Mouse (Mus musculus) neural tube, embryonic 15.5 days (tissue): ENCODE data around the gene Ahnak. TPM values are rescaled to one million over a fixed set of nuclear protein-coding genes. Genes with fewer than 3 reads are reported as not detected.
"Not testable (repeated sequence)": the region's sequence is repeated elsewhere in the genome, so short reads cannot be mapped to it uniquely, and the experiment has no call there.

ENCODE experiments used
- ATAC-seq: fragments of 200-750 bp; cut with Nextera tagmentation; 2 replicates; pipeline ENCODE4 v1.8.0; 2017; ENCODE audit warnings: mild to moderate bottlenecking, moderate TSS enrichment, moderate library complexity; ENCODE audit not compliant: low FRiP score
- H3K27ac ChIP-seq: fragments of 300-500 bp; sonication (generic); replicated peaks from 2 replicates; pipeline ENCODE4 v1.5.1; 2015; ENCODE audit warnings: mild to moderate bottlenecking, inconsistent platforms
- H3K27me3 ChIP-seq: fragments of 300-500 bp; sonication (generic); replicated peaks from 2 replicates; pipeline ENCODE4 v1.6.1; 2015; ENCODE audit warnings: inconsistent platforms
- H3K36me3 ChIP-seq: fragments of 300-500 bp; sonication (generic); 2 replicates; pipeline ENCODE4 v1.6.1; 2015; ENCODE audit warnings: inconsistent platforms
- H3K4me1 ChIP-seq: fragments of 300-500 bp; sonication (generic); 2 replicates; pipeline ENCODE4 v1.6.1; 2015; ENCODE audit warnings: inconsistent platforms
- H3K4me2 ChIP-seq: fragments of 300-500 bp; sonication (generic); 2 replicates; pipeline ENCODE4 v1.6.1; 2015; ENCODE audit warnings: inconsistent platforms, mild to moderate bottlenecking, moderate library complexity
- H3K4me3 ChIP-seq: fragments of 300-500 bp; sonication (generic); replicated peaks from 2 replicates; pipeline ENCODE4 v1.5.1; 2015; ENCODE audit warnings: mild to moderate bottlenecking, inconsistent platforms
- H3K9ac ChIP-seq: fragments of 300-500 bp; sonication (generic); replicated peaks from 2 replicates; pipeline ENCODE4 v1.6.1; 2015; ENCODE audit warnings: mild to moderate bottlenecking, inconsistent platforms
- H3K9me3 ChIP-seq: fragments of 300-500 bp; sonication (generic); replicated peaks from 2 replicates; pipeline ENCODE4 v1.6.1; 2016; ENCODE audit warnings: inconsistent platforms
- WGBS: fragments of 180-500 bp; shearing (Covaris S2); methylation state at CpG from one replicate; pipeline ENCODE4 v1.1.7; 2015; ENCODE audit warnings: mixed read lengths; 5-methylcytosine and 5-hydroxymethylcytosine counted together
- polyA plus RNA-seq: library from polyadenylated mRNA; unstranded; fragments of >200 nt; fragmentation: Nextera tagmentation; extraction: Ambion mirVana; gene quantifications from 2 replicates; pipeline ENCODE4 v1.2.1, GENCODE M21; 2015

Ahnak gene
- polyA plus RNA-seq, 1 experiment from 2014 or later = 4.4 TPM

- H3K9me3 ChIP-seq = no peaks in the 10 kb centered on the region
Observed at GRCm38 (mm10) chr19:9050294-9051229, 61.5 kb downstream of the Ahnak start.

GRCm38 (mm10) chr19:9051985-9052384, 62.9 kb downstream of the Ahnak start:
- H3K4me3 ChIP-seq, H3K27me3 ChIP-seq, H3K36me3 ChIP-seq, H3K27ac ChIP-seq, H3K9ac ChIP-seq, H3K9me3 ChIP-seq, H3K4me1 ChIP-seq, ATAC-seq, H3K4me2 ChIP-seq: not testable (repeated sequence)
- 91% methylated on average over 4 of the region's 4 CpGs for WGBS

More at GRCm38 (mm10) chr19:9050294-9051229, 61.5 kb downstream of the Ahnak start:
- no peak for ATAC-seq
- Histone ChIP-seq H3K27ac (no peak overlapping the region), H3K4me3 (no peak overlapping the region), H3K4me1 (no peaks in the 10 kb centered on the region), H3K9ac (no peak overlapping the region), H3K36me3 (no peaks in the 10 kb centered on the region), H3K27me3 (no peaks in the 10 kb centered on the region), H3K4me2 (no peak overlapping the region)
- WGBS = 84% methylated on average over 9 of the region's 9 CpGs

- Histone ChIP-seq H3K4me3 (no peak overlapping the region), H3K9me3 (no peaks in the 10 kb centered on the region), H3K27ac (no peak overlapping the region), H3K9ac (no peak overlapping the region), H3K4me2 (no peak overlapping the region), H3K36me3 (no peaks in the 10 kb centered on the region), H3K27me3 (no peaks in the 10 kb centered on the region), H3K4me1 (no peaks in the 10 kb centered on the region)
- no peak for ATAC-seq
- 68% methylated on average over 6 of the region's 6 CpGs for WGBS
Observed at GRCm38 (mm10) chr19:9052803-9053431, 63.8 kb downstream of the Ahnak start.

DNA sequence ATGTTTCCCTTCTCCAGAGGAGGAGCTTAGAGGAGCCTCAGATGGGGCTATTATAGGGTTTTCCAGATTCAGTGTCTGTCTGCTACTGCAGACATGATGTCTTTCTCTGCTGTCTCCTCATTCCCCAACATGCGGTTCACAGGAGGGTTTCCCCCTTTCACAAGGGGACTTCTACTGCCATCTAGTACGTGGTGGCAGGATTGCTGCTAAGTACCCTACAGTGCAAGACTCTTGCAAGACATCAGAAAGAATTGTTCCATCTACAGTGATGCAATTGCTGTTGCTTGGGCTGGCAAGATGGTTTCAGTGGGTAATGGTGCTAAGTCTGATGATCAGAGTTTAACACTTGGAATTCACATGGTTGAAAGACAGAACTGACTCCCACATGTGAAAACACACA, 66.1 kb downstream of the Ahnak start:
- no peak for ATAC-seq
- H3K9ac ChIP-seq = no peak overlapping the region
- no peaks in the 10 kb centered on the region for H3K4me1 ChIP-seq
- H3K27me3 ChIP-seq = no peaks in the 10 kb centered on the region
- 38% methylated on average over 2 of the region's 2 CpGs for WGBS
- no peak overlapping the region for H3K4me2 ChIP-seq
- H3K4me3 ChIP-seq = no peak overlapping the region
- no peaks in the 10 kb centered on the region for H3K36me3 ChIP-seq
- no peak overlapping the region for H3K27ac ChIP-seq
- H3K9me3 ChIP-seq = no peaks in the 10 kb centered on the region

DNA sequence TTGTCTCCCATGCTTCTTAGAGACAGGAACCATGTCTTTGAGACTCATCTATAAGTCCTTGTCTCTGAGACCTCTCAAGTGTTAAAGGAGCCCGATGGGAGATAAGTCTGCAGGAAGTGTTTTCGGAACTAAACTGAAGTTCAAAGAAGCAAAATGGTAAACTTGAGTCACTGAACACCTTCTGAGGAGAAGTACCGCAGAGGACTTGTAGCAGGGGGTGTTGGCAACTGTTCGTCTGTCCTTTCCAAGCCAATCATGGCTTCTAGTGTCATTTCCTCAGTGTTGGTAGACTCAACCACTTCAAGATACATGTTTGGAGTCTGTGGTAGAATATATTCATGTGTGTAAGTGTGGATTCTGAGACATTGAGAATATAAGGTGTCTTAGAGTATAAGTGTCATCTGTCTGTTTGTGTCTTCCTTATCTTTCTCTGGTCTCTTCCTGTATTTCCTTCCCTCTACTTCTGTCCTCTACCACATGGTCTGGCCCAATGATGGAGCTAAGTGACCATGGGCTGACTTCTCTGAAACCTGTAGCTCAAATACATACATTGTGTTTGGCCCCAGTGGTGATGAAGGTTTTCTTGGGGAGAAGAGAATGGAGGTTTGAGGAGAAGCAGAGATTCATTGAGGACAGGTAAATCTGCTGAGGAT, 66.7 kb downstream of the Ahnak start:
- no peak overlapping the region for H3K4me2 ChIP-seq
- H3K27ac ChIP-seq = no peak overlapping the region
- WGBS = 96% methylated on average over 4 of the region's 4 CpGs
- H3K4me1 ChIP-seq = no peaks in the 10 kb centered on the region
- H3K9ac ChIP-seq = no peak overlapping the region
- no peaks in the 10 kb centered on the region for H3K27me3 ChIP-seq
- no peaks in the 10 kb centered on the region for H3K9me3 ChIP-seq
- H3K4me3 ChIP-seq = no peak overlapping the region
- ATAC-seq = no peak
- H3K36me3 ChIP-seq = no peaks in the 10 kb centered on the region

DNA sequence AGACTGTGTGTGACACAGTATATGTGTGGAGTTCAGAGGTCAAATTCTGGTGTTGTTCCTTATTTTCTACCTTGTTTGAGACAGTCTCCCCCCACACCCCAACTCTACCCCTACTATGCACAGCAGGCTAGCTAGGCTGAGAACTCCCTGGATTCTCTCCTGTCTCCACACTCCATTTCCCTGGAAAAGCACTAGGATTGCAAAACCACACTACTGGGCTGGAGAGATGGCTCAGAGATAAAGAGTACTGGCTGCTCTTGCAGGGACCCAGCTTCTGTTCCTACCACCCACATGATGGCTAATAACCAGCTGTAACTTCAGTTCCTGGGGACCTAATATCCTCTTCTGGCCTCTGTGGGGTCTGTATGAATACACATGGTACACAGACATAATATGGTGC, 68.6 kb downstream of the Ahnak start:
- no peak for ATAC-seq
- H3K27ac ChIP-seq = no peak overlapping the region
- H3K9ac ChIP-seq = no peak overlapping the region
- no peaks in the 10 kb centered on the region for H3K27me3 ChIP-seq
- H3K4me3 ChIP-seq = no peak overlapping the region
- no peak overlapping the region for H3K4me2 ChIP-seq
- no peaks in the 10 kb centered on the region for H3K9me3 ChIP-seq
- H3K4me1 ChIP-seq = no peaks in the 10 kb centered on the region
- no peaks in the 10 kb centered on the region for H3K36me3 ChIP-seq

GRCm38 (mm10) chr19:9058331-9058884, 69.3 kb downstream of the Ahnak start:
- no peak overlapping the region for H3K4me2 ChIP-seq
- H3K27ac ChIP-seq = no peak overlapping the region
- 91% methylated on average over 1 of the region's 1 CpGs for WGBS
- H3K4me1 ChIP-seq = no peaks in the 10 kb centered on the region
- no peak for ATAC-seq
- no peaks in the 10 kb centered on the region for H3K27me3 ChIP-seq
- no peaks in the 10 kb centered on the region for H3K36me3 ChIP-seq
- H3K9me3 ChIP-seq = no peaks in the 10 kb centered on the region
- H3K4me3 ChIP-seq = no peak overlapping the region
- H3K9ac ChIP-seq = no peak overlapping the region

GRCm38 (mm10) chr19:9058944-9059343, 69.9 kb downstream of the Ahnak start:
- H3K9me3 ChIP-seq = no peaks in the 10 kb centered on the region
- H3K4me3 ChIP-seq = no peak overlapping the region
- no peak overlapping the region for H3K27ac ChIP-seq
- no peak for ATAC-seq
- no peaks in the 10 kb centered on the region for H3K4me1 ChIP-seq
- H3K9ac ChIP-seq = no peak overlapping the region
- H3K27me3 ChIP-seq = no peaks in the 10 kb centered on the region
- H3K36me3 ChIP-seq = no peaks in the 10 kb centered on the region
- WGBS = 81% methylated on average over 4 of the region's 4 CpGs
- no peak overlapping the region for H3K4me2 ChIP-seq

- H3K27ac ChIP-seq = no peak overlapping the region
- H3K4me3 ChIP-seq = no peak overlapping the region
- no peaks in the 10 kb centered on the region for H3K4me1 ChIP-seq
- ATAC-seq = no peak
- 83% methylated on average over 7 of the region's 7 CpGs for WGBS
- no peaks in the 10 kb centered on the region for H3K27me3 ChIP-seq
- H3K4me2 ChIP-seq = no peak overlapping the region
- H3K9me3 ChIP-seq = no peaks in the 10 kb centered on the region
- no peaks in the 10 kb centered on the region for H3K36me3 ChIP-seq
- H3K9ac ChIP-seq = no peak overlapping the region
Observed at GRCm38 (mm10) chr19:9059391-9059790, 70.3 kb downstream of the Ahnak start.

- no peak overlapping the region for H3K27ac ChIP-seq
- no peak overlapping the region for H3K4me2 ChIP-seq
- no peaks in the 10 kb centered on the region for H3K9me3 ChIP-seq
- H3K27me3 ChIP-seq = no peaks in the 10 kb centered on the region
- WGBS = 77% methylated on average over 4 of the region's 4 CpGs
- H3K4me3 ChIP-seq = no peak overlapping the region
- ATAC-seq = no peak
- no peaks in the 10 kb centered on the region for H3K36me3 ChIP-seq
- no peak overlapping the region for H3K9ac ChIP-seq
- no peaks in the 10 kb centered on the region for H3K4me1 ChIP-seq
Observed at GRCm38 (mm10) chr19:9060103-9060502, 71.0 kb downstream of the Ahnak start.

DNA sequence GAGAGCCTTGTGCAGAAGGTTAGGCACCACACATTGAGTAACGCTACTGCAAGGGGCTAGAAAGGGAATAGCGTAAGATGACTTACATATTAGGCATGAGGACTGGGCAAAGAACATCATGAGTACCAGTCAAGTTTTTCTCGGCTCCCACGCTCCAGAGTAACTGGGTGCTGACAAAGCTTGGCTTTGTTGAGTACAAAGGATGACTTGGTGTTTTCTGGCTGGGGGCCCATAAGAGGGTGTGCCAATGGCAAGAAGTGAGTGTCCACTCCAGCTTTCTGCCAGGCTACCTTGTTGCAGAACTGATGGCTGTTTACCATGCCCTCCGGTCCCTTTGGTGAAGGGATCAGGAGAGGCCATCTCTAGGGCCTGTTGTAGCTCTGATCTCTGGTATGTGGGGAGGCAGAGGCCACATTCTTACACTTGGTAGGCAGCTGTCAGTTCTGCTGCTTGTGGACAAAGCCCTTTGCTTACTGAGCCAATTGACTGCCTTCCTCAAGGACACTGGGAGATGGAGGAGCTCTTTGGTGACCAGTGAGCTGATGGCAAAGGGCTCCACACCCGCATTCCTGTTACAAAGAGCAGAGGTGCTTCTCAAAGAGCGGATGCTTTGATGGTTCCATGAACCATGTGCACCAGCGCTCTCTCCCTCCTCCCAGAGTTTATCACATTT, 72.3 kb downstream of the Ahnak start:
- H3K4me2 ChIP-seq = no peak overlapping the region
- H3K36me3 ChIP-seq = no peaks in the 10 kb centered on the region
- H3K9me3 ChIP-seq = no peaks in the 10 kb centered on the region
- H3K27me3 ChIP-seq = no peaks in the 10 kb centered on the region
- ATAC-seq = no peak
- WGBS = 89% methylated on average over 8 of the region's 8 CpGs
- H3K4me1 ChIP-seq = peaks cover 9% of the 10 kb centered on the region
- H3K27ac ChIP-seq = no peak overlapping the region
- H3K4me3 ChIP-seq = no peak overlapping the region
- H3K9ac ChIP-seq = no peak overlapping the region
